Mouse (Mus musculus) adipocyte (in vitro differentiated cells): ENCODE results near the gene Gm21985.

ENCODE experiments used
- DNase-seq: peaks from one replicate; pipeline ENCODE4 v3.0.0-alpha.2; 2016; ENCODE audit warnings: low spot score

Gene Gm21985

GRCm38 (mm10) chr2:112266242-112266592, at the start of gene Gm21985:
Gm21985 (plus strand) TSS chr2:112266314.
- DNase-seq: peak; percentile 41

- no peak for DNase-seq
Measured at GRCm38 (mm10) chr2:112217614-112218013, 48.5 kb upstream of the Gm21985 start.

GRCm38 (mm10) chr2:112220880-112221279, 45.2 kb upstream of the Gm21985 start:
- DNase-seq: no peak

GRCm38 (mm10) chr2:112222607-112223006, 43.5 kb upstream of the Gm21985 start:
- no peak for DNase-seq

- no peak for DNase-seq
Measured at GRCm38 (mm10) chr2:112224356-112224755, 41.8 kb upstream of the Gm21985 start.

GRCm38 (mm10) chr2:112232623-112233022, 33.5 kb upstream of the Gm21985 start:
- DNase-seq: no peak

- no peak for DNase-seq
Measured at GRCm38 (mm10) chr2:112236620-112237019, 29.5 kb upstream of the Gm21985 start.

- DNase-seq: no peak
Measured at GRCm38 (mm10) chr2:112238006-112238405, 28.1 kb upstream of the Gm21985 start.

GRCm38 (mm10) chr2:112239212-112239934, 26.7 kb upstream of the Gm21985 start, which contains the start of gene Lpcat4:
Lpcat4 (plus strand) TSS chr2:112239468.
- DNase-seq: peak; percentile 58

GRCm38 (mm10) chr2:112239935-112240721, 26.0 kb upstream of the Gm21985 start:
- no peak for DNase-seq

GRCm38 (mm10) chr2:112241787-112242186, 24.3 kb upstream of the Gm21985 start:
- DNase-seq: no peak

GRCm38 (mm10) chr2:112245307-112245706, 20.8 kb upstream of the Gm21985 start:
- no peak for DNase-seq

GRCm38 (mm10) chr2:112246193-112246592, 19.9 kb upstream of the Gm21985 start:
- no peak for DNase-seq

GRCm38 (mm10) chr2:112247323-112247722, 18.8 kb upstream of the Gm21985 start:
- DNase-seq: no peak

- DNase-seq: no peak
Measured at GRCm38 (mm10) chr2:112249780-112250453, 16.2 kb upstream of the Gm21985 start.

GRCm38 (mm10) chr2:112254675-112255515, 11.2 kb upstream of the Gm21985 start:
- no peak for DNase-seq

- no peak for DNase-seq
Measured at GRCm38 (mm10) chr2:112259241-112259962, 6.7 kb upstream of the Gm21985 start, which contains the start of gene Nutm1. Nutm1 (minus strand) TSS chr2:112259291.

- DNase-seq: peak; percentile 94
Measured at GRCm38 (mm10) chr2:112261748-112262653, 4.1 kb upstream of the Gm21985 start, which contains the start of gene Nop10. Nop10 (plus strand) TSS chr2:112261926.

- DNase-seq: peak; percentile 35
Measured at GRCm38 (mm10) chr2:112262779-112263295, 3.3 kb upstream of the Gm21985 start.

- no peak for DNase-seq
Measured at GRCm38 (mm10) chr2:112264364-112264763, 1.8 kb upstream of the Gm21985 start.
